Mouse (Mus musculus) myocyte (in vitro differentiated cells): Measurements from ENCODE around the gene Zfp128.

Experiments used
- CEBPB ChIP-seq: IDR thresholded peaks from 2 replicates; pipeline ENCODE4 v1.6.1; 2011; ENCODE audit warnings: mild to moderate bottlenecking, moderate library complexity; ENCODE audit not compliant: poor library complexity, insufficient read depth, severe bottlenecking
- E2F4 ChIP-seq: IDR thresholded peaks from one replicate; pipeline ENCODE4 v1.6.1; 2011; ENCODE audit warnings: mild to moderate bottlenecking, control low read depth, moderate library complexity; ENCODE audit not compliant: insufficient read depth
- MAX ChIP-seq: IDR thresholded peaks from one replicate; pipeline ENCODE4 v1.6.1; 2011; ENCODE audit warnings: low read depth, mild to moderate bottlenecking, control low read depth
- MYOD1 ChIP-seq, 3 experiments: IDR thresholded peaks; one replicate each; pipeline ENCODE4 v1.6.1; 2011; ENCODE audit warnings: control low read depth in 2 of 3, low read depth in 2 of 3, mild to moderate bottlenecking in 2 of 3, moderate library complexity in 1 of 3; ENCODE audit not compliant: insufficient read length in 2 of 3, control insufficient read depth in 1 of 3
- MYOG ChIP-seq, 3 experiments: IDR thresholded peaks; one replicate each; pipeline ENCODE4 v1.6.1; 2011; ENCODE audit warnings: control low read depth in 2 of 3, low read depth in 2 of 3, mild to moderate bottlenecking in 2 of 3; ENCODE audit not compliant: insufficient read length in 2 of 3, control insufficient read depth in 1 of 3, insufficient read depth in 1 of 3
- POLR2A ChIP-seq: IDR thresholded peaks from one replicate; pipeline ENCODE4 v1.6.1; 2011; ENCODE audit warnings: low read depth, mild to moderate bottlenecking, control low read depth, moderate library complexity; ENCODE audit not compliant: insufficient read length
- POLR2AphosphoS2 ChIP-seq: IDR thresholded peaks from one replicate; pipeline ENCODE4 v1.6.1; 2011; ENCODE audit warnings: low read depth, control low read depth; ENCODE audit not compliant: insufficient read length
- REST ChIP-seq: IDR thresholded peaks from one replicate; pipeline ENCODE4 v1.6.1; 2011; ENCODE audit warnings: mild to moderate bottlenecking, control low read depth, moderate library complexity; ENCODE audit not compliant: insufficient read depth, insufficient read length
- SRF ChIP-seq: IDR thresholded peaks from one replicate; pipeline ENCODE4 v1.6.1; 2011; ENCODE audit warnings: low read depth; ENCODE audit not compliant: control insufficient read depth, insufficient read length
- TCF12 ChIP-seq: IDR thresholded peaks from one replicate; pipeline ENCODE4 v1.6.1; 2011; ENCODE audit warnings: mild to moderate bottlenecking, control low read depth; ENCODE audit not compliant: poor library complexity, insufficient read depth, severe bottlenecking
- TCF3 ChIP-seq: IDR thresholded peaks from one replicate; pipeline ENCODE4 v1.6.1; 2011; ENCODE audit warnings: low read depth, control low read depth; ENCODE audit not compliant: insufficient read length
- USF1 ChIP-seq: IDR thresholded peaks from one replicate; pipeline ENCODE4 v1.6.1; 2011; ENCODE audit warnings: low read depth, mild to moderate bottlenecking, control low read depth, moderate library complexity

- TF ChIP-seq POLR2A: no peak
- no peak for TF ChIP-seq SRF
- no peak for TF ChIP-seq USF1
- no peak for TF ChIP-seq MYOG (IDR thresholded peaks at IDR 0.05; ENCODE audit: control insufficient read depth in 1 of 3, insufficient read depth in 1 of 3, insufficient read length in 2 of 3, low read depth in 2 of 3)
- no peak for TF ChIP-seq E2F4
- TF ChIP-seq MAX: no peak
- no peak for TF ChIP-seq TCF12
- no peak for TF ChIP-seq REST
- no peak for TF ChIP-seq MYOD1 (IDR thresholded peaks at IDR 0.05; ENCODE audit: control insufficient read depth in 1 of 3, insufficient read length in 2 of 3, low read depth in 2 of 3)
- no peak for TF ChIP-seq POLR2AphosphoS2
- TF ChIP-seq TCF3: no peak
- TF ChIP-seq CEBPB: no peak
Measured at GRCm38 (mm10) chr7:12886563-12887266, 5.7 kb downstream of the Zfp128 start.
